Mouse (Mus musculus) ovary, adult 18-20 months (tissue): ENCODE data around the gene Olfr1026.

Experiments
- DNase-seq: peaks from one replicate; pipeline ENCODE4 v3.0.0; 2022; ENCODE audit warnings: low spot score, mixed read lengths

Gene Olfr1026

DNA sequence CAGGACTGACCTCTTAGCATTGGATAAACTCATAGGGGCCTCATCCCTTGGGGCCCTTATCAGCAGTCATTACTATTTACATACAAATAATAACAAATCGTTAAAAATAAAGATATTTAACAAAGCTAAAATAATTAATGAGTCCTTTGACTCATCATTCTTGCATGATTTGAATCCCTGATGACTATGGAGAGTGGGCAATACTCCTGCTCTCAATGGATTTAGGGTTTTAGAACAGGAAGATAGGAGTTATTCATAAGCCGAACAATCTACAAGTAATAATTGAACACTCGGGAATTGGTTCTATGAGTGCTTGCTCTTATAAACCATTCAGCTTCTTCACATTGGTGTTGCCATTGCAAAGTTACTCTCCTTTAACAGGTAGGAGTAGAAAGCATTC is at the start of gene Olfr1026:
Gene Olfr1026, plus strand, starts transcription at position 301 of the 400 bp plus-strand sequence.
- no peak for DNase-seq

DNA sequence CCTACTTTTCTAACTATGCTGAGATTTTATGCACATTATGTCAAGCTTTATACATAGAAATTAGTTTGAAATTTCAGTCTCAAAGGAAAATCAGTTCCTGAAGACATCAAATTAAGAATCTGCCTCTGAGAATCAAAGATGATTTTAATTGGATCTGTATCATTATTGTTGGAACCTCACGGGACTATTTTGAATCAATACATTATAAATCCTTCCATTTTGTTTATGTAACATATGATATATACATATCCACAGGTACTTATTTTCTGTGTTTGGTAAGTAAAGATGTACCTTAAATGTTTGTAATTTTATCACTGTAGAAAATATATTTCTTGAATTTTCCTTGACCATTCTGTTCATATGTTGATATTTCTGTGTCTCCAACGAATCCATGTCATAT is 36.0 kb upstream of the Olfr1026 start, which contains the start of gene Olfr1023:
Gene Olfr1023, plus strand, starts transcription at position 301 of the 400 bp plus-strand sequence.
- no peak for DNase-seq

DNA sequence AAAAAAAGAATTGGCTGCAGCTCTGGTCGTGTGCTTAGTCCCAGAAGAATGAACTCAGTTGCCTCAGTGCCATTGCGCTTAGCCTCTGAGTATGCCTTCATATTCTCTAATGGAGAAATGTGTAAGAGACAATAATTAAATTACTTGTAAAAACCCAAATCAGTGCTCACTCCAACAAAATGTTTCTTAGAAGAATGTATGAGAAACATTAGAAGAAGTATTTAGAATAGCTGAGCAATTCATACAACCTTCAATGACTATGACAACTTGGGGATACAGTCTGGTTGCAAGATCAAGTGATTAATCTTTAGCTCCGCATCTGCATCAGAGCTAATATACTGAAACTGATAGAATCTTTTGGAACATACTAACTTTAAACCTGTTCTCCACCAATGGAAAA is 16.4 kb upstream of the Olfr1026 start, which contains the start of gene Olfr1024:
Gene Olfr1024, minus strand, starts transcription at position 101 of the 400 bp plus-strand sequence.
- no peak for DNase-seq

DNA sequence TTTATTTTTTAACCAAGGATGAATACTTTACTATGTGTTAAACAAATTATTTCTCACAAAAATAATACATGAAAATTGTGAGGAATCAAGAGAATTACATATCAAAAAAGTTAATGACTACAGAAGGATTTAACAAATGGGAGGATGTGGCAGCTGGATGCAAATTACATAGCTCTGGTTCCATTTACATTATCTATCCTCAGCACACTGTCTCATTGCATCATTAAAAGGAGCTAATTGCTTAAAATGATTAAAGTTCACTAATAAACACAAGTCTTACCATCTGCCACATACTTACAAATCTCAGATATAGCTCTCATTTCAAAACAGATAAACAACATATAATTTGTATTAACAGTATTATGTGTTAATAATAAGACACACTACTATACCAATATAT is 8.2 kb upstream of the Olfr1026 start:
- no peak for DNase-seq

DNA sequence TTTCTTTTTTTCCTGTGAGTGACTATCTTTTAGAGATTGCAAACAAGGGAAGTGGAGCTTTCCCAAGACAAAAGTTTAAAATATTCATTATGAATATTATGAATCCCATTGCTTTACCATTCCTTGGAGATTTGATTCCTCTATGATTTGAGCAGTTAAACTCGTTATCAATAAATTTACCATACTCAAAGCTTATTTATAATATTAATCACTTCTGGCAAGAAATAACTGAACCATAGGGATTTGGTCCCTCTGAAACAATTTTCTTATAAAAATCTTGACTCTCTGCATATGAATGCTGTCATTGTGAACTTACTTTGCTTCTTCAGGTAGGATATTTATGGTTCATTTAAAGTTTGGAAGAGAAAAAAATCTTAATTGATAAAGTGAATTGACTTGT is 6.5 kb upstream of the Olfr1026 start, which contains the start of gene Olfr1025-ps1:
Gene Olfr1025-ps1, plus strand, starts transcription at position 301 of the 400 bp plus-strand sequence.
- DNase-seq, result no peak

DNA sequence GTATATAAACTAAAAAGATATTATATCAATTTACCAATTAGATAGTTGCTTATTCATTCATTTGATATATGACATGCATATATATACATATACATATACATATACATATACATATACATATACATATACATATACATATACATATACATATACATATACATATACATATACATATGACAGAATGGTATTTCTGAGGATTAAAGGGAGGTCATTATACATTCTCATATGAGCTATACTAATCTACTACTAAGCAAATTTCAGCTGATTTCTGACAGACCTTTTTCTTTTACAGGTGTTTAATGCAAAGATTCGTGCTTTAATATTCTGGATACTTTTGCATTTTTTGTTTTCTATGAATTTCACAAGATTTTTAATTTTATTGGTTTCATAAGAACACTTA is 28.8 kb downstream of the Olfr1026 start, which contains the start of gene Olfr1028:
Gene Olfr1028, plus strand, starts transcription at position 301 of the 400 bp plus-strand sequence.
- DNase-seq, result no peak

DNA sequence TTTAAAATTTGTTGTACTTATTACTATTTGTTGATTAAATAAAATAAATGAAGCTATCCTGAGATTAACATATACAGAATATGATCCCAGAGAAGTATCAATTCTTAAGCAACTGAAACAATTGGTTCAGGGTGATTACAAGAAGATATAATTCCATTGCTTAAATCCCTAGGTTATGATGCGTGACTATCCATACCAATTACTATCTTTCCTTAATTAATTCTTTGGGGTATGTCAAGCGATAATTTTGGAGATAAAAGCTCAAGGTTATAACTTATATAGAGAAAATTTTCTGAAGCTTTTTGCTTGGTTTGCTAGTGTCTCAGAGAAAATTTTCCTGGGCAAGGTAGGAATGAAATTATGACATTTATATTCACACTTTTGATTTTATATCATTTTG is 52.2 kb downstream of the Olfr1026 start, which contains the start of gene Olfr1029:
Gene Olfr1029, plus strand, starts transcription at position 301 of the 400 bp plus-strand sequence.
- no peak for DNase-seq
